Mouse (Mus musculus): Measurements from ENCODE around the gene Gm43518.

The Gm43518 gene

DNA sequence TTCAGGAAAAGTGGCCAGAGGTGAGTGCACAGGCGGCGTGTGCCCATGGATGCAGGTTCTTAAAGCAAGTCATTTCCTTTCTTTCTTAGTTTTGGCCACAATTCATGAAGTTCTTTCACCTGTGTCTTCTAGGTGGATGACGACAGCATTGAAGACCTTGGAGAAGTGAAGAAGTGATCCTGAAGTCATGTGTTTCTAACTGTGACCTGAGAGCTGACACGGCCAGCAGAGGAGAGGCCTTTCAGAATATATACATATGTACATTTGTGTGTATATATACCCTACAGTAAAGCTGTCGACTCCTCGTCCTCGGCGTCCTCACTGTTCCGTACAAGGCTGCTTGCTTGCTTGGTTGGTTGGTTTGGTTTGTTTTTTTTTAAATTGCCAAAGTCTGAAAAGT is at the start of gene Gm43518:
Gene Gm43518 (plus strand): TSS at position 301 of the 400 bp plus-strand sequence.
- no peak for DNase-seq (ENCODE audit: low read depth, low spot score)

- DNase-seq (ENCODE audit: low read depth, low spot score) = no peak
Observed at GRCm38 (mm10) chr5:123878056-123878455, 49.2 kb upstream of the Gm43518 start.

DNA sequence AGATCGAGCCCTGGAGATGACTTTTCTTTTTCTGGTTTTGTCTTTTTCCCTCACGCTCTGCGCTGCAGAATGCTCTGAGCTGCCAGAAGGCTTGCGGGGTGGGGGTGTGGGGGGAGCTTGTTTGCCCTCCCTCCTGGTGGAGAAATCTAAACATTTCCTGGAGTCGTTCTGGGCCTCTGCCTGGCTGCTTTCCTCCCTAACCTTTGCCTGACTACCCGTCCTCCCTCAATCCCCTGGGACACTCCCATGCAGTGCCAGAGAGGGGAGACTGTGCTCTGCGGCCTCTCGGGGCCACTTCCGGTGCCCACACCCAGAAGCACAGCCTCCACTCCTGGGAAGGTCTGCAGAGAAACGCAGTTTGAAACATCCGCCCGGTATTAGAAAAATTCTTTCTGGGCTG is 47.3 kb upstream of the Gm43518 start, which contains the start of gene Hcar1:
Gene Hcar1 (minus strand): TSS at position 93 of the 400 bp plus-strand sequence.
- no peak for DNase-seq (ENCODE audit: low read depth, low spot score)

- DNase-seq (ENCODE audit: low read depth, low spot score) = no peak
Observed at GRCm38 (mm10) chr5:123880778-123881177, 46.4 kb upstream of the Gm43518 start.

- no peak for DNase-seq (ENCODE audit: low read depth, low spot score)
Observed at GRCm38 (mm10) chr5:123883891-123884290, 43.3 kb upstream of the Gm43518 start.

- no peak for DNase-seq (ENCODE audit: low read depth, low spot score)
Observed at GRCm38 (mm10) chr5:123884332-123884731, 42.9 kb upstream of the Gm43518 start.

GRCm38 (mm10) chr5:123886365-123886764 is 40.9 kb upstream of the Gm43518 start:
- DNase-seq (ENCODE audit: low read depth, low spot score) = no peak

- no peak for DNase-seq (ENCODE audit: low read depth, low spot score)
Observed at GRCm38 (mm10) chr5:123890312-123890711, 36.9 kb upstream of the Gm43518 start.

- DNase-seq (ENCODE audit: low read depth, low spot score) = no peak
Observed at GRCm38 (mm10) chr5:123890987-123891386, 36.2 kb upstream of the Gm43518 start.

GRCm38 (mm10) chr5:123891669-123892068 is 35.5 kb upstream of the Gm43518 start:
- DNase-seq (ENCODE audit: low read depth, low spot score) = no peak

GRCm38 (mm10) chr5:123893520-123893919 is 33.7 kb upstream of the Gm43518 start:
- DNase-seq (ENCODE audit: low read depth, low spot score) = no peak

DNA sequence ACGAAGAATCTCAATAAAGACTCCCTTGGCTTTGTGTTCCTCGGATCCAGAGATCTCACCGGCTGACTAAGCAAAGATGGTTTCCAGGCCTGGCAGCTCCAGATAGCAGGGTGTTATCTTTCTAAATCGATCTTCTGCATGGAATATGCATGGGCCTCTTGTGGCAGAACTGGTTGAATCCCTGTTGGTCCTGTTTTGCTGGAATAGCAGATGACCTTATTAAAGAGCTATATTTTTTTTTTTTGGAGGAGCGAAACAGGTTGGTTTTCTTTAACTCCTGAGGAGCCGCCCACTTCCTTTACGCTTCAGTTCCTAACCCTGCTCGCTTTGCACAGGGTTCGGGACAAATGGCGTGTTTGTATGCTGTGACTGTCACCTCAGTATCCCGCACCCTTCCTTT is 30.8 kb upstream of the Gm43518 start:
- DNase-seq (ENCODE audit: low read depth, low spot score) = no peak

- no peak for DNase-seq (ENCODE audit: low read depth, low spot score)
Observed at GRCm38 (mm10) chr5:123897352-123897751, 29.9 kb upstream of the Gm43518 start.

- DNase-seq (ENCODE audit: low read depth, low spot score) = no peak
Observed at GRCm38 (mm10) chr5:123904059-123904672, 23.1 kb upstream of the Gm43518 start.

- DNase-seq (ENCODE audit: low read depth, low spot score) = no peak
Observed at GRCm38 (mm10) chr5:123906146-123906975, 20.9 kb upstream of the Gm43518 start.

- DNase-seq (ENCODE audit: low read depth, low spot score) = peak; percentile 99
Observed at GRCm38 (mm10) chr5:123906976-123907630, 20.1 kb upstream of the Gm43518 start, which contains the start of gene Denr. Denr (plus strand) TSS chr5:123907175.

- no peak for DNase-seq (ENCODE audit: low read depth, low spot score)
Observed at GRCm38 (mm10) chr5:123907631-123907977, 19.6 kb upstream of the Gm43518 start.

- no peak for DNase-seq (ENCODE audit: low read depth, low spot score)
Observed at GRCm38 (mm10) chr5:123914852-123915251, 12.4 kb upstream of the Gm43518 start.

- DNase-seq (ENCODE audit: low read depth, low spot score) = no peak
Observed at GRCm38 (mm10) chr5:123922112-123922511, 5.1 kb upstream of the Gm43518 start.

- peak; percentile 94 for DNase-seq (ENCODE audit: low read depth, low spot score)
Observed at GRCm38 (mm10) chr5:123930508-123930989, 3.3 kb downstream of the Gm43518 start, which contains the start of gene Ccdc62. Ccdc62 (plus strand) TSS chr5:123930679.

GRCm38 (mm10) chr5:123931131-123931530 is 3.9 kb downstream of the Gm43518 start:
- no peak for DNase-seq (ENCODE audit: low read depth, low spot score)

DNA sequence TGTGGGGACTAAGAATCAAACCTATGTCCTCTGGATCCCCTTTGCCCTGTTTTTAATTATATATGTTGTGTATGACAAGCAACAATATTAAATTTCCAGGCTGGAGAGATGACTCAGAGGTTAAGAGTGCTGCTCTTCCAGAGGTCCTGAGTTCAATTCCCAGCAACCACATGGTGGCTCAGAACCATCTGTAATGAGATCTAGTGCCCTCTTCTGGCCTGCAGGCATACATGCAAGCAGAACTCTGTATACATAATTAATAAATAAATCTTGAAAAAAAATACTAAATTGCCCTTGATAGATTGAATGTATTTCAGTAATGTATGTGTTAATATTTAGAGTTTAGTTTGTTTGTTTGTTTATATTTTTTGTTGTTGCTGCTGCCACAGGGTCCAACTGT is 5.7 kb downstream of the Gm43518 start:
- DNase-seq (ENCODE audit: low read depth, low spot score) = no peak

All from retina, postnatal 7 days (tissue).